Mouse (Mus musculus): ENCODE data around the gene Lrr1. TPM values are rescaled to one million over a fixed set of nuclear protein-coding genes. Genes with fewer than 3 reads are reported as not detected.
A peak's percentile ranks its signal among the peaks of the same experiment; 100 is the strongest.

Gene Lrr1
- total and polyA plus RNA-seq, 2 experiments from 2014 or later: 0.37 to 3.4 TPM

DNA sequence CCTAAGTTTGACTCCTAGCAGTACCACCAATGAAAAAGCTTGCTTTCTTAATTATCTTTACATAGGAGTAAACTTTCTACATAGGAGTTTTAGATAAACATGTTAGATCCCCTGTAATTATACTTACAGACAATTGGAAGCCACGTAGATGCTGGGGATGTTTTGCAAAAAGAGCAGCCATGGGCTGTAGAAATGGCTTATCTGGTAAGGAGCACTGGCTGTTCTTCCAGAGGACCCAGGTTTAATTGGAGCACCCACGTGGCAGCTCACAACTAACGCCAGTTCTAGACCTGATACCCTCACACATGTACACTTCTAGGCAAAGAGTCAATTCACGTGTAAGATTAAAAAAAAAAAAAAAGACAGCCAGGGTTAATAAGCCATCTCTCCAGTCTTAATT lies 13.2 kb downstream of the Lrr1 start:
- ATAC-seq: no peak
- 91% methylated on average over 4 of the region's 4 CpGs for WGBS

DNA sequence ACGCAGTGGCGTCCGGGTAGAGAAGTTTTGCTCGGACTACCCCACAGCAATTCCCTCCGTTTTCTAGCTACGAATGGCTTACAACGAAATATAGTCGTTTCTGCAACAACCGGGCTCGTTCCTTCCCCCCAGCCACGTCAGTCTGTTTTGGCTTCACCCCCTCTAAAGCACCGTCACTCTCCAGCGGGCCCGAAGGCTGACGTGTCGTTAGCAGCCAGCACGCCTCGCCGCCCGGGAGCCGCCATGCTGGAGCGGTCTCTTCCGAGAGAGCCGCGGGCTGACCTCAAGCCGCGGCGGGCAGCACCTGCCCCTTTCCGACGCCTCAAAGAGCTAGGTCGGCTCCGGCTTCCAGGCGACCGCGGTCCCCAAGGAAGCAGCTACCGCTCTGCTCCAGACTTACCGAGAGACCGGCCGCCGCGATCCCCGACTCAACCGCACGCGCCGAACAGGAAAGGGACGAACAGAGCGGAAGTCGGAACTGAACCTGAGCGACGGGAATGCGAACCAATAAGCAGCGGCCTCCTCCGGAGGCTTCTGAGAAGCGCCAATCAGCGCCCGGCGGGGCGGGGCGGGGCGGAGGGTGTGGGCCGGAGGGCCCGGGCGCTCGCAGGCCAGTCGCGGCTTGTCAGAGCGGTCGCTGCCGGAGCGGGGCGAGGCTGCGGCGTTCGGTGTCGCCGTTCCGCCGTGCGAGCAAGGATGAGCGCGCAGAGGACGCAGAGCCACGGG lies 15.1 kb downstream of the Lrr1 start, which contains the start of the genes Rpl36al and Mgat2:
Gene Rpl36al, minus strand, starts transcription at position 501 of the 726 bp plus-strand sequence.
Gene Mgat2, plus strand, starts transcription at position 575 of the 726 bp plus-strand sequence.
- peaks cover 4% of the 10 kb centered on the region; the same call in 1 of the 2 replicates for H3K36me3 ChIP-seq (ENCODE audit: insufficient read depth, low read length)
- ATAC-seq (peak; percentile 99), DNase-seq (ENCODE audit: low spot score) (peak; percentile 99)
- H3K9ac ChIP-seq (replicated peaks; ENCODE audit: low read length): peak within 1 kb of the TSS; percentile 90
- peak within 1 kb of the TSS; percentile 99 for H3K4me2 ChIP-seq (ENCODE audit: low read depth, low read length)
- H3K9me3 ChIP-seq (ENCODE audit: low read length): no peaks in the 10 kb centered on the region
- H3K27me3 ChIP-seq (ENCODE audit: insufficient read depth, low read length): no peaks in the 10 kb centered on the region
- H3K4me3 ChIP-seq (ENCODE audit: low read length): peak within 1 kb of the TSS; percentile 86
- H3K4me1 ChIP-seq (ENCODE audit: insufficient read depth, low read length): peaks cover 8% of the 10 kb centered on the region
- under 1% methylated on average over 80 of the region's 84 CpGs for WGBS
- peak within 1 kb of the TSS; percentile 95 for H3K27ac ChIP-seq
- no peak for TF ChIP-seq CTCF (IDR thresholded peaks at IDR 0.05; ENCODE audit: low read depth)

More for the DNA sequence above, 13.2 kb downstream of the Lrr1 start:
- Histone ChIP-seq H3K9me3 (ENCODE audit: low read length) (no peaks in the 10 kb centered on the region), H3K9ac (replicated peaks; ENCODE audit: low read length) (no peak overlapping the region), H3K27me3 (ENCODE audit: insufficient read depth, low read length) (no peaks in the 10 kb centered on the region), H3K4me2 (ENCODE audit: low read depth, low read length) (no peak overlapping the region), H3K36me3 (ENCODE audit: insufficient read depth, low read length) (no peaks in the 10 kb centered on the region), H3K27ac (no peak overlapping the region), H3K4me1 (ENCODE audit: insufficient read depth, low read length) (peaks cover 8% of the 10 kb centered on the region), H3K4me3 (ENCODE audit: low read length) (no peak overlapping the region)
- no peak for TF ChIP-seq CTCF (IDR thresholded peaks at IDR 0.05; ENCODE audit: low read depth)
- DNase-seq (ENCODE audit: low spot score): no peak

DNA sequence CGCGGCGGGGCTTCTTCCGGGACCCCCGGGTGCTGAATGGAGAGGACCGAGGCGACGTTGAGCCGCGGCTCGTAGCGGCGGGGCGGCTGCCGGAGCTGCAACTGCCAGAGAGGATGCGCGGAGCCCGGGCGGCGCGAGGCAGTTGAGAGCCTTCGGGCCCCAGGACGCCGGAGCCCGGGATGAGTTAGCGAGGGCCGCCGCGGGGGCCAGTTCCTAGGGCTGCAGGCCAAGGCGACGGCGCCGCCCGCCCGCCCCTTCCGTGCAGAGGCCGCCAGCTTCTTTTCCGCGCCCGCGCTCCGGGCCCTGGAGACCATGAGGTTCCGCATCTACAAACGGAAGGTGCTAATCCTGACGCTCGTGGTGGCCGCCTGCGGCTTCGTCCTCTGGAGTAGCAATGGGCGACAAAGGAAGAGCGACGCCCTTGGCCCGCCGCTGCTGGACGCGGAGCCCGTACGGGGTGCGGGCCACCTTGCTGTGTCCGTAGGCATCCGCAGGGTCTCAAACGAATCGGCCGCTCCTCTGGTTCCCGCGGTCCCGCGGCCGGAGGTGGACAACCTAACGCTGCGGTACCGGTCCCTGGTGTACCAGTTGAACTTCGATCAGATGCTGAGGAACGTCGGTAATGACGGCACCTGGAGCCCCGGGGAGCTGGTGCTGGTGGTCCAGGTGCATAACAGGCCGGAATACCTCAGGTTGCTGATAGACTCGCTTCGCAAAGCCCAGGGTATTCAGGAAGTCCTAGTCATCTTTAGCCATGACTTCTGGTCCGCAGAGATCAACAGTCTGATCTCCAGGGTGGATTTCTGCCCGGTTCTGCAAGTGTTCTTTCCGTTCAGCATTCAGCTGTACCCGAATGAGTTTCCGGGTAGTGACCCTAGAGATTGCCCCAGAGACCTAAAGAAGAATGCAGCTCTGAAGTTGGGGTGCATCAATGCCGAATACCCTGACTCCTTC lies 16.0 kb downstream of the Lrr1 start:
- H3K27ac ChIP-seq: peak overlapping the region; percentile 95
- no peak for TF ChIP-seq CTCF (IDR thresholded peaks at IDR 0.05; ENCODE audit: low read depth)
- WGBS: 1% methylated on average over 81 of the region's 86 CpGs
- ATAC-seq: peak; percentile 61
- H3K4me3 ChIP-seq (ENCODE audit: low read length): peak overlapping the region; percentile 86
- H3K4me2 ChIP-seq (ENCODE audit: low read depth, low read length): peak overlapping the region; percentile 99
- H3K9me3 ChIP-seq (ENCODE audit: low read length): no peaks in the 10 kb centered on the region
- H3K27me3 ChIP-seq (ENCODE audit: insufficient read depth, low read length): no peaks in the 10 kb centered on the region
- peaks cover 4% of the 10 kb centered on the region; the same call in 1 of the 2 replicates for H3K36me3 ChIP-seq (ENCODE audit: insufficient read depth, low read length)
- DNase-seq (ENCODE audit: low spot score): peak; percentile 53
- H3K9ac ChIP-seq (replicated peaks; ENCODE audit: low read length): peak overlapping the region; percentile 90
- H3K4me1 ChIP-seq (ENCODE audit: insufficient read depth, low read length): peaks cover 8% of the 10 kb centered on the region

DNA sequence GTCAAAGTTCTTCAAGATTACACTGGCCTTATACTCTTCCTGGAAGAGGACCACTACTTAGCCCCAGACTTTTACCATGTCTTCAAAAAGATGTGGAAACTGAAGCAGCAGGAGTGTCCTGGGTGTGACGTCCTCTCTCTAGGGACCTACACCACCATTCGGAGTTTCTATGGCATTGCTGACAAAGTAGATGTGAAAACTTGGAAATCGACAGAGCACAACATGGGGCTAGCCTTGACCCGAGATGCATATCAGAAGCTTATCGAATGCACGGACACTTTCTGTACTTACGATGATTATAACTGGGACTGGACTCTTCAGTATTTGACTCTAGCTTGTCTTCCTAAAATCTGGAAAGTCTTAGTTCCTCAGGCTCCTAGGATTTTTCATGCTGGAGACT lies 16.8 kb downstream of the Lrr1 start:
- ATAC-seq: no peak
- Histone ChIP-seq H3K9ac (replicated peaks; ENCODE audit: low read length) (peak overlapping the region; percentile 90), H3K4me2 (ENCODE audit: low read depth, low read length) (peak overlapping the region; percentile 99), H3K27me3 (ENCODE audit: insufficient read depth, low read length) (no peaks in the 10 kb centered on the region), H3K4me1 (ENCODE audit: insufficient read depth, low read length) (peaks cover 8% of the 10 kb centered on the region), H3K27ac (no peak overlapping the region), H3K36me3 (ENCODE audit: insufficient read depth, low read length) (peaks cover 4% of the 10 kb centered on the region; the same call in 1 of the 2 replicates), H3K9me3 (ENCODE audit: low read length) (no peaks in the 10 kb centered on the region), H3K4me3 (ENCODE audit: low read length) (peak overlapping the region; percentile 86)
- TF ChIP-seq CTCF (IDR thresholded peaks at IDR 0.05; ENCODE audit: low read depth): no peak
- DNase-seq (ENCODE audit: low spot score): no peak
- WGBS: 63% methylated on average over 7 of the region's 7 CpGs

DNA sequence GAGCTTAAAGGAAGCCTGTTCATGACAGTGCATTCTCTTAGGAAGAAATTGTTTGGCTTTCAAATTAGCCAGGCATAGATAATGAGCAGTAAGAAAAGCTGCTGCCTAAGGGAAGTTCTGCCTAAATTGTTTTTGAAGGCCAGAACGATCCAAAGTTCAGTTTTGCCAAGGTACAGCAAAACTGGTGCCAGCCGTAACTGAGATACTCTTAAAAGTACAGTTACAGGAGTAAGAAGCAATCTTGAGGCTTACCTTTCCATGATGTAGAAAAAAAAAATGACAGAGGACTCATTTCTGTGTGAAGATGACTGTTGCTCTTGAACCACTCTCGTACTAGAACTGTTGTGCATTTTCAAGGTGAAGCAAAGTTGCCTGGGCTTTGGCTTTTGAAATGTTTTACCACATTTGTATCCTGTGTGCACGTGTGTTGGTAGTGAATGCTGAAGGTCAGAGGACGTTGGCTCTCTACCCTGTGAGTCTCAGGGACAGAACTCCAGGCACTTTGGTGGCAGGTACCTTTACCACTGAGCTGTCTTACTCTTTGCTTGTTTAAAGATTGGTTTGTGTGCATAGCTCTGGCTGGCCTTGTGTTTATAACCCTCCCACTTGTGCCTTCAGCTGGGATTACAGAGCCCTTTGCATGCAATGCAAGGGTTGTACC lies 18.3 kb downstream of the Lrr1 start:
- H3K27me3 ChIP-seq (ENCODE audit: insufficient read depth, low read length): no peaks in the 10 kb centered on the region
- H3K4me2 ChIP-seq (ENCODE audit: low read depth, low read length): no peak overlapping the region
- H3K36me3 ChIP-seq (ENCODE audit: insufficient read depth, low read length): peaks cover 4% of the 10 kb centered on the region; the same call in 1 of the 2 replicates
- no peak for TF ChIP-seq CTCF (IDR thresholded peaks at IDR 0.05; ENCODE audit: low read depth)
- H3K27ac ChIP-seq: no peak overlapping the region
- no peaks in the 10 kb centered on the region for H3K9me3 ChIP-seq (ENCODE audit: low read length)
- no peak overlapping the region for H3K4me3 ChIP-seq (ENCODE audit: low read length)
- no peak for DNase-seq (ENCODE audit: low spot score)
- no peak for ATAC-seq
- H3K4me1 ChIP-seq (ENCODE audit: insufficient read depth, low read length): peaks cover 8% of the 10 kb centered on the region
- 73% methylated on average over 5 of the region's 5 CpGs for WGBS
- no peak overlapping the region; the same call in 1 of the 2 replicates for H3K9ac ChIP-seq (replicated peaks; ENCODE audit: low read length)

DNA sequence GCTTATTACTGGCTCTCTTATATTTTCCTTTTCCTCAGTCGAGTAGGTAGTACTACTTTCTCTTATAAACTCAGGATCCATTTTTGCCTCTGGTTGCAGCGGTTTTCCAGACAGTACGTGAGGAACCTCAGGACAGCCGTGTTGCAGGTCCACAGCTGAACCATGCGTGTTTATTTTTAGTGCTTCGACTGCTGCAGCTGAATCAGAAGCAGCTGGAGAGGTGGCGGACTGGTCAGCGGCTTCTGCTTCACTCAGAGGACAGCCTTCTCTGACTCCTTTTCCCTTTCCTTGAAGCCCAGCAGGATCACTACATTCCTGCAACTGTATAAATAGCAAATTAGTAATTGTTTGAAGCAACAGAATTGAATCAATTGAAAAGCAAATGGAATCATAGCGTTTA lies 21.5 kb downstream of the Lrr1 start:
- peaks cover 4% of the 10 kb centered on the region; the same call in 1 of the 2 replicates for H3K36me3 ChIP-seq (ENCODE audit: insufficient read depth, low read length)
- H3K9ac ChIP-seq (replicated peaks; ENCODE audit: low read length): no peak overlapping the region
- H3K4me2 ChIP-seq (ENCODE audit: low read depth, low read length): no peak overlapping the region
- no peak for TF ChIP-seq CTCF (IDR thresholded peaks at IDR 0.05; ENCODE audit: low read depth)
- no peak overlapping the region for H3K4me3 ChIP-seq (ENCODE audit: low read length)
- ATAC-seq (no peak), DNase-seq (ENCODE audit: low spot score) (no peak)
- H3K4me1 ChIP-seq (ENCODE audit: insufficient read depth, low read length): peaks cover 7% of the 10 kb centered on the region
- WGBS: 90% methylated on average over 9 of the region's 9 CpGs
- no peaks in the 10 kb centered on the region for H3K9me3 ChIP-seq (ENCODE audit: low read length)
- no peak overlapping the region for H3K27ac ChIP-seq
- H3K27me3 ChIP-seq (ENCODE audit: insufficient read depth, low read length): no peaks in the 10 kb centered on the region
